Mouse (Mus musculus): Measurements from ENCODE around the gene Ralgapa2. TPM values are rescaled to one million over a fixed set of nuclear protein-coding genes. Genes with fewer than 3 reads are reported as not detected.

Ralgapa2 gene
- total and polyA plus RNA-seq, 3 experiments, result 5.6 to 10.3 (median 8.9) TPM

- in situ Hi-C loops (cut with MboI; ENCODE audit: low pct_ligation_motif_present, low pct_unique_long_range_greater_than_20kb, low sequenced_read_pairs) (no loop called here), dilution Hi-C loops (cut with MboI; ENCODE audit: extremely low pct_ligation_motif_present, extremely low pct_unique_long_range_greater_than_20kb, low sequenced_read_pairs) (no loop called here)
- Histone ChIP-seq H3K9ac (ENCODE audit: insufficient read depth, low read depth) (no peak overlapping the region), H3K79me2 (replicated peaks; ENCODE audit: control insufficient read depth, extremely low read depth, insufficient read depth, poor library complexity, severe bottlenecking) (no peaks in the 10 kb centered on the region), H3K4me1 (ENCODE audit: control insufficient read depth in 1 of 2, insufficient read depth in 2 of 2) (no peaks in the 10 kb centered on the region), H3K27me3 (replicated peaks) (no peaks in the 10 kb centered on the region), H3K36me3 (replicated peaks in 1 of 2; ENCODE audit: control insufficient read depth in 1 of 2, insufficient read depth in 1 of 2, low read length in 1 of 2) (peaks cover 0 to 17% of the 10 kb centered on the region in 2 experiments), H3K9me3 (replicated peaks; ENCODE audit: low read length) (no peaks in the 10 kb centered on the region), H3K4me2 (ENCODE audit: insufficient read depth, low read depth, poor library complexity, severe bottlenecking) (no peak overlapping the region), H3K27ac (ENCODE audit: insufficient read depth, low read depth) (no peak overlapping the region), H3K4me3 (replicated peaks in 1 of 3; ENCODE audit: low read depth in 2 of 3, low read length in 2 of 3, poor library complexity in 1 of 3) (no peak overlapping the region)
- no peak for TF ChIP-seq UBTF (IDR thresholded peaks at IDR 0.05; ENCODE audit: low read depth, low read length)
- no peak for TF ChIP-seq CHD2 (IDR thresholded peaks at IDR 0.05; ENCODE audit: low read length)
- no peak for TF ChIP-seq ZNF384 (IDR thresholded peaks at IDR 0.05; ENCODE audit: low read depth, low read length)
- TF ChIP-seq ETS1 (conservative IDR thresholded peaks at IDR 0.05; ENCODE audit: low read depth, low read length), result no peak
- no peak for TF ChIP-seq HCFC1 (IDR thresholded peaks at IDR 0.05; ENCODE audit: low read depth, low read length)
- no peak for TF ChIP-seq MYC (IDR thresholded peaks at IDR 0.05; ENCODE audit: low read depth, low read length)
- TF ChIP-seq MXI1 (IDR thresholded peaks at IDR 0.05; ENCODE audit: low read depth, low read length), result no peak
- no peak for TF ChIP-seq MAFK (IDR thresholded peaks at IDR 0.05; ENCODE audit: insufficient replicate concordance, low read length)
- TF ChIP-seq ZKSCAN1 (IDR thresholded peaks at IDR 0.05; ENCODE audit: borderline replicate concordance, low read depth, low read length), result no peak
- TF ChIP-seq JUN (IDR thresholded peaks at IDR 0.05; ENCODE audit: insufficient read depth, low read depth, low read length), result no peak
- no peak for TF ChIP-seq POLR2A (IDR thresholded peaks at IDR 0.05; ENCODE audit: low read depth, low read length)
- no peak for TF ChIP-seq SMC3 (IDR thresholded peaks at IDR 0.05; ENCODE audit: low read depth, low read length)
- TF ChIP-seq MAZ (IDR thresholded peaks at IDR 0.05; ENCODE audit: low read depth, low read length), result no peak
- no peak for TF ChIP-seq KAT2A (IDR thresholded peaks at IDR 0.05; ENCODE audit: insufficient replicate concordance, low read length)
- no peak for TF ChIP-seq ZMIZ1 (IDR thresholded peaks at IDR 0.05; ENCODE audit: low read depth, low read length)
- no peak for TF ChIP-seq USF1 (IDR thresholded peaks at IDR 0.05; ENCODE audit: low read depth, low read length)
- no peak for TF ChIP-seq CHD1 (IDR thresholded peaks at IDR 0.05; ENCODE audit: low read depth, low read length)
- no peak for TF ChIP-seq SIN3A (IDR thresholded peaks at IDR 0.05; ENCODE audit: low read length)
- TF ChIP-seq EP300 (IDR thresholded peaks at IDR 0.05; ENCODE audit: low read length), result no peak
- no peak for TF ChIP-seq NRF1 (IDR thresholded peaks at IDR 0.05; ENCODE audit: low read depth, low read length)
- no peak for DNase-seq (ENCODE audit: extremely low read depth)
Measured at GRCm38 (mm10) chr2:146498298-146498697, 13.8 kb downstream of the Ralgapa2 start.

GRCm38 (mm10) chr2:146496995-146497394 is 15.1 kb downstream of the Ralgapa2 start:
- Histone ChIP-seq H3K27ac (ENCODE audit: insufficient read depth, low read depth) (no peak overlapping the region), H3K9me3 (replicated peaks; ENCODE audit: low read length) (no peaks in the 10 kb centered on the region), H3K9ac (ENCODE audit: insufficient read depth, low read depth) (no peak overlapping the region), H3K4me2 (ENCODE audit: insufficient read depth, low read depth, poor library complexity, severe bottlenecking) (no peak overlapping the region), H3K79me2 (replicated peaks; ENCODE audit: control insufficient read depth, extremely low read depth, insufficient read depth, poor library complexity, severe bottlenecking) (no peaks in the 10 kb centered on the region), H3K4me3 (replicated peaks in 1 of 3; ENCODE audit: low read depth in 2 of 3, low read length in 2 of 3, poor library complexity in 1 of 3) (no peak overlapping the region), H3K4me1 (ENCODE audit: control insufficient read depth in 1 of 2, insufficient read depth in 2 of 2) (no peaks in the 10 kb centered on the region), H3K27me3 (replicated peaks) (no peaks in the 10 kb centered on the region), H3K36me3 (replicated peaks in 1 of 2; ENCODE audit: control insufficient read depth in 1 of 2, insufficient read depth in 1 of 2, low read length in 1 of 2) (peaks cover 0 to 13% of the 10 kb centered on the region in 2 experiments)
- dilution Hi-C loops (cut with MboI; ENCODE audit: extremely low pct_ligation_motif_present, extremely low pct_unique_long_range_greater_than_20kb, low sequenced_read_pairs), result no loop called here
- in situ Hi-C loops (cut with MboI; ENCODE audit: low pct_ligation_motif_present, low pct_unique_long_range_greater_than_20kb, low sequenced_read_pairs), result no loop called here
- TF ChIP-seq RAD21 (IDR thresholded peaks at IDR 0.05; ENCODE audit: low read depth, low read length), result no peak
- TF ChIP-seq MAFK (IDR thresholded peaks at IDR 0.05; ENCODE audit: insufficient replicate concordance, low read length), result no peak
- DNase-seq (ENCODE audit: extremely low read depth), result no peak
